Mouse (Mus musculus) brown adipose tissue, adult 24 weeks (tissue): ENCODE measurements around the gene Rab31. TPM values are rescaled to one million over a fixed set of nuclear protein-coding genes. Genes with fewer than 3 reads are reported as not detected.
A peak's percentile ranks its signal among the peaks of the same experiment; 100 is the strongest.

Source experiments
- H3K27ac ChIP-seq: fragments of 200-500 bp; replicated peaks from 2 replicates; pipeline ENCODE4 v1.5.1; 2012; ENCODE audit warnings: low read depth, mild to moderate bottlenecking, low read length
- H3K4me1 ChIP-seq: fragments of 200-500 bp; 2 replicates; pipeline ENCODE4 v1.6.1; 2012; ENCODE audit warnings: low read length, mixed read lengths; ENCODE audit not compliant: control insufficient read depth, insufficient read depth, insufficient read length
- H3K4me3 ChIP-seq: fragments of 200-500 bp; 2 replicates; pipeline ENCODE4 v1.5.1; 2012; ENCODE audit warnings: low read depth, mild to moderate bottlenecking, low read length, moderate library complexity; ENCODE audit not compliant: insufficient read depth
- polyA plus RNA-seq: library from polyadenylated mRNA; stranded (reverse); fragments of >200 nt; gene quantifications from 2 replicates; pipeline ENCODE4 v1.2.4, GENCODE M21; 2012; ENCODE audit not compliant: missing spikeins, insufficient read depth, insufficient read length

Gene Rab31
- 3.9 and 5.4 TPM in 2 replicates for polyA plus RNA-seq

- Histone ChIP-seq H3K4me3 (peak within 1 kb of the TSS; percentile 70), H3K27ac (peak within 1 kb of the TSS; percentile 52), H3K4me1 (peaks cover 16% of the 10 kb centered on the region)
These were observed at the start of gene Rab31 for GRCm38 (mm10) chr17:65771951-65772934. TSS of gene Rab31 (minus strand) at chr17:65772752.

GRCm38 (mm10) chr17:65820197-65820596 is 47.6 kb upstream of the Rab31 start:
- H3K4me3 ChIP-seq = no peak overlapping the region
- no peak overlapping the region for H3K27ac ChIP-seq
- H3K4me1 ChIP-seq = no peaks in the 10 kb centered on the region

- Histone ChIP-seq H3K4me1 (no peaks in the 10 kb centered on the region), H3K27ac (no peak overlapping the region), H3K4me3 (no peak overlapping the region)
These were observed 41.2 kb upstream of the Rab31 start for GRCm38 (mm10) chr17:65813763-65814162.

- no peak overlapping the region for H3K27ac ChIP-seq
- H3K4me3 ChIP-seq = no peak overlapping the region
- H3K4me1 ChIP-seq = no peaks in the 10 kb centered on the region
These were observed 38.5 kb upstream of the Rab31 start for GRCm38 (mm10) chr17:65811032-65811431.

- Histone ChIP-seq H3K4me3 (no peak overlapping the region), H3K27ac (no peak overlapping the region), H3K4me1 (peaks cover 2% of the 10 kb centered on the region)
These were observed 33.9 kb upstream of the Rab31 start for GRCm38 (mm10) chr17:65806416-65806815.

GRCm38 (mm10) chr17:65805966-65806365 is 33.4 kb upstream of the Rab31 start:
- no peak overlapping the region for H3K4me3 ChIP-seq
- peaks cover 2% of the 10 kb centered on the region for H3K4me1 ChIP-seq
- H3K27ac ChIP-seq = no peak overlapping the region

GRCm38 (mm10) chr17:65802026-65802425 is 29.5 kb upstream of the Rab31 start:
- peaks cover 7% of the 10 kb centered on the region for H3K4me1 ChIP-seq
- H3K27ac ChIP-seq = no peak overlapping the region

GRCm38 (mm10) chr17:65800451-65800850 is 27.9 kb upstream of the Rab31 start:
- Histone ChIP-seq H3K27ac (no peak overlapping the region), H3K4me3 (no peak overlapping the region)

More at GRCm38 (mm10) chr17:65802026-65802425, 29.5 kb upstream of the Rab31 start:
- H3K4me3 ChIP-seq = no peak overlapping the region

GRCm38 (mm10) chr17:65799353-65799752 is 26.8 kb upstream of the Rab31 start:
- H3K27ac ChIP-seq = no peak overlapping the region
- H3K4me1 ChIP-seq = peaks cover 7% of the 10 kb centered on the region
- H3K4me3 ChIP-seq = no peak overlapping the region

More at GRCm38 (mm10) chr17:65800451-65800850, 27.9 kb upstream of the Rab31 start:
- H3K4me1 ChIP-seq = peaks cover 7% of the 10 kb centered on the region

GRCm38 (mm10) chr17:65798446-65798845 is 25.9 kb upstream of the Rab31 start:
- H3K4me3 ChIP-seq = no peak overlapping the region
- no peak overlapping the region for H3K27ac ChIP-seq

GRCm38 (mm10) chr17:65796056-65796455 is 23.5 kb upstream of the Rab31 start:
- no peak overlapping the region for H3K27ac ChIP-seq
- H3K4me3 ChIP-seq = no peak overlapping the region
- peaks cover 7% of the 10 kb centered on the region; the same call in 1 of the 2 replicates for H3K4me1 ChIP-seq

More at GRCm38 (mm10) chr17:65798446-65798845, 25.9 kb upstream of the Rab31 start:
- H3K4me1 ChIP-seq = peaks cover 7% of the 10 kb centered on the region

- Histone ChIP-seq H3K4me3 (no peak overlapping the region), H3K4me1 (peaks cover 9% of the 10 kb centered on the region; the same call in 1 of the 2 replicates), H3K27ac (no peak overlapping the region)
These were observed 21.7 kb upstream of the Rab31 start for GRCm38 (mm10) chr17:65794096-65794850.

- peaks cover 11% of the 10 kb centered on the region; the same call in 1 of the 2 replicates for H3K4me1 ChIP-seq
- H3K4me3 ChIP-seq = no peak overlapping the region
These were observed 20.9 kb upstream of the Rab31 start for GRCm38 (mm10) chr17:65793307-65793930.

GRCm38 (mm10) chr17:65791161-65791560 is 18.6 kb upstream of the Rab31 start:
- no peak overlapping the region for H3K27ac ChIP-seq
- no peak overlapping the region for H3K4me3 ChIP-seq
- H3K4me1 ChIP-seq = peaks cover 13% of the 10 kb centered on the region

More at GRCm38 (mm10) chr17:65793307-65793930, 20.9 kb upstream of the Rab31 start:
- no peak overlapping the region for H3K27ac ChIP-seq

- no peak overlapping the region for H3K27ac ChIP-seq
- peaks cover 14% of the 10 kb centered on the region for H3K4me1 ChIP-seq
- H3K4me3 ChIP-seq = no peak overlapping the region
These were observed 17.0 kb upstream of the Rab31 start for GRCm38 (mm10) chr17:65789576-65789975.
